Mouse (Mus musculus) myocyte (in vitro differentiated cells): ENCODE measurements around the gene Atf4.

Source experiments
- MYOD1 ChIP-seq, 3 experiments: IDR thresholded peaks; one replicate each; pipeline ENCODE4 v1.6.1; 2011; ENCODE audit warnings: control low read depth in 2 of 3, low read depth in 2 of 3, mild to moderate bottlenecking in 2 of 3, moderate library complexity in 1 of 3; ENCODE audit not compliant: insufficient read length in 2 of 3, control insufficient read depth in 1 of 3
- MYOG ChIP-seq, 3 experiments: IDR thresholded peaks; one replicate each; pipeline ENCODE4 v1.6.1; 2011; ENCODE audit warnings: control low read depth in 2 of 3, low read depth in 2 of 3, mild to moderate bottlenecking in 2 of 3; ENCODE audit not compliant: insufficient read length in 2 of 3, control insufficient read depth in 1 of 3, insufficient read depth in 1 of 3
- POLR2A ChIP-seq: IDR thresholded peaks from one replicate; pipeline ENCODE4 v1.6.1; 2011; ENCODE audit warnings: low read depth, mild to moderate bottlenecking, control low read depth, moderate library complexity; ENCODE audit not compliant: insufficient read length
- POLR2AphosphoS2 ChIP-seq: IDR thresholded peaks from one replicate; pipeline ENCODE4 v1.6.1; 2011; ENCODE audit warnings: low read depth, control low read depth; ENCODE audit not compliant: insufficient read length
- TCF3 ChIP-seq: IDR thresholded peaks from one replicate; pipeline ENCODE4 v1.6.1; 2011; ENCODE audit warnings: low read depth, control low read depth; ENCODE audit not compliant: insufficient read length
- USF1 ChIP-seq: IDR thresholded peaks from one replicate; pipeline ENCODE4 v1.6.1; 2011; ENCODE audit warnings: low read depth, mild to moderate bottlenecking, control low read depth, moderate library complexity

DNA sequence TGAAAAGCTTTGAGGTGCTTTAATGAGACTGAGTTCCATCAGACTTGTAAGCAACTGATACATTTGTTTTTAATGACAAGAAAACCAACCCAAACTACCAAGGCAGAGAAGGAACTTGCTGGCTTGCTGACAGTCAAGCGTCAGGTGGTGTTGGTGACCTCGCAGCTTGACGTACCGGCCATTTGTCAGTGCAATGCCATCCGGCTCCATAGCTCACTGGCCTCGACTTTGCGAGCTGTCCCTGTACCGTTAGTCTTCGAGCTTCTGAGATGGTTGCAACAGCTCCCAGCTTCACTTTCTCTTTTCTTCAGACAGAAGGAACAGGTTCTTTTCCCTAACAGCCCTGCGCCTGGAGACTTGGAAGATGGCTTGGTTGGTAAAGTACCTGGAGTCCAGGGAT, 37.5 kb upstream of the Atf4 start:
- TF ChIP-seq POLR2A (no peak), MYOD1 (IDR thresholded peaks at IDR 0.05; ENCODE audit: control insufficient read depth in 1 of 3, insufficient read length in 2 of 3, low read depth in 2 of 3) (no peak), POLR2AphosphoS2 (no peak), MYOG (IDR thresholded peaks at IDR 0.05; ENCODE audit: control insufficient read depth in 1 of 3, insufficient read depth in 1 of 3, insufficient read length in 2 of 3, low read depth in 2 of 3) (no peak), TCF3 (no peak), USF1 (no peak)
